Mouse (Mus musculus): ENCODE results near the gene Sirt4. TPM values are rescaled to one million over a fixed set of nuclear protein-coding genes. Genes with fewer than 3 reads are reported as not detected.

Gene Sirt4
- total RNA-seq (2014; rRNA removed), result 25.8 and 33.7 TPM in 2 replicates
- polyA plus RNA-seq (2015; fragmentation: Nextera tagmentation; extraction: Ambion mirVana), result 20.2 and 21.8 TPM in 2 replicates

DNA sequence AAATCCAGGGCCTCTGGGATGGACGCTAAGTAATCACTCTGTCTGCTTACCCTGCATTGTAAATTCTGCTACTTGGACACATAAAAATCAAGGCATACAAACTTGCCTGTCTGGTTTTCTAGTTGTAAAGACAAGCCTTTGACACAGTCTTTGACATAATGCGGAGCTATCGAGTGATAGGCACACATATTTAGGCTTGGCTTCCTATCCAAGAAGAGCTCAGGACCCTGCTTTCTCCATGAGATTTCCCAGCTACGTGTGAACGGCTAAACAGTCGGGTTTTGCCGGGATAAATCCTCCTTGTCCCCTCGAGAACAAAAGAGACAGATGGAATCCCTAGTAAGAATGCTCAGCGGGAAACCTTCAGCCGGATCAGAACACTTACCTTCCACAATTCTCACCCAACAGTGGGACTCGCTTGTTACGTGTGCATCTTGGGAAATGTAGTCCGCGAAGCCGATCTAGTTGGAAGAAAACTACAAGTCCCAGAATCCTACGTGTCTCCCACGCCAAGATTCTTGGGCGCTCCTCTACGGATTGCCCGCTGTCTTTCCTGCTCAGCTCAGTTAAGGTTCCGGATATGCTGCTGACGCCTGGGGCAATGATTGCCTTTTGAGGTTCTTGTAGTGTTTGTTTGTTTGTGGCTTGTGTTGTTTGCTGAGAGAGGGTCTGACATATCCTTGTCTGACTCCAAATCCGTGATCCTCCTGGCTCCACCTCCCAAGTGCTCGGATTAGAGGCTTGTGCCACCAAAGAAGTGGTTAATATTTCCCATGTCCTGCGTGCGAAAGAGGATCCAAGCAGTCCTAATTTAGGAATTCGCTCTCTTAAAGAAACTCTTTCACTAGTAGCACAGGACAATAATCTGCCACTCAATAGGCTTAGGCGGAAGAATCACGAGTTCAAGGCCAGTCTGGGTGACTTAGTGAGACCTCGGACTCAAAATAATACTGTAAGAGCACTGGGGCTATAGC is at the start of gene Sirt4:
Gene Sirt4 (minus strand): TSS at position 779 of the 974 bp plus-strand sequence.
- TF ChIP-seq CTCF (IDR thresholded peaks at IDR 0.05; ENCODE audit: low read depth), result no peak
- H3K9ac ChIP-seq (replicated peaks; ENCODE audit: low read length), result peak within 1 kb of the TSS; percentile 57
- H3K9me3 ChIP-seq (ENCODE audit: low read length), result no peaks in the 10 kb centered on the region
- H3K36me3 ChIP-seq (ENCODE audit: insufficient read depth, low read length), result no peaks in the 10 kb centered on the region; the same call in 1 of the 2 replicates
- DNase-seq (ENCODE audit: low spot score) (peak; percentile 98), ATAC-seq (peak; percentile 91)
- 6% methylated on average over 30 of the region's 30 CpGs for WGBS
- no peaks in the 10 kb centered on the region for H3K27me3 ChIP-seq (ENCODE audit: insufficient read depth, low read length)
- H3K4me2 ChIP-seq (ENCODE audit: low read depth, low read length), result peak within 1 kb of the TSS; percentile 74
- H3K4me1 ChIP-seq (ENCODE audit: insufficient read depth, low read length), result peaks cover 11% of the 10 kb centered on the region; the same call in 1 of the 2 replicates
- H3K4me3 ChIP-seq (ENCODE audit: low read length), result peak within 1 kb of the TSS; percentile 41
- peak within 1 kb of the TSS; percentile 80 for H3K27ac ChIP-seq

DNA sequence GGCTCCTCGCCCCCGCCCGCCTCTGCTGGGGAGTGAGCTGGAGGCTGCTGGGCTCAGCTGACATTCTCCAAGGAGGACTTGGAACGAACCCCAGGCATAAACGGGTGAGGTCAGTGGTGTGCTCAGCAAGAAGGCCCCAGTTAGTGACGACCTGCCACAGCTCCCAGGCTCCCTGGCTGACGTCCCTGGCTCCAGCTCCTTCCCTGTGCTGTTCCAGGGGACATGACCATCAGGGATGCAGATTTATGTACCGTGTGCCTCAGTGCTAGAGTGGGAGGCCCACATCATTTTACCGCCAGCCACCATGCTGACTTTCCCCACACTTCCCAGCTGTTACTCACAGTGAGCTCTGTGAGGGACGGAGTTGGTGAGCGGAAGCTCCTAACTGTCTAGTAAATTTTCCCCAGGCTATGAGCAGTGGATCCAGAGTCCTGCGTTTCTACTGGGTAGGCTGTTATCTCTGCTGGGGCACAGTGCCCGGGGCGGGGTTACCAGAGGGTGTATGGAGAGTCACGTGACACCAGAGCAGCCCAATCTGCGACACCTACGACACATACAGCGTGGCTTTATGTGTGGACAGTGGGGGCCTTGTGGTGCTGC is 47.2 kb upstream of the Sirt4 start:
- DNase-seq (ENCODE audit: low spot score), result peak; percentile 79
- Histone ChIP-seq H3K27me3 (ENCODE audit: insufficient read depth, low read length) (no peaks in the 10 kb centered on the region), H3K4me3 (ENCODE audit: low read length) (no peak overlapping the region), H3K4me2 (ENCODE audit: low read depth, low read length) (0 out of 2 replicates have a peak overlapping the region, but pooled peaks have one; percentile 18), H3K36me3 (ENCODE audit: insufficient read depth, low read length) (no peaks in the 10 kb centered on the region), H3K9ac (replicated peaks; ENCODE audit: low read length) (no peak overlapping the region), H3K4me1 (ENCODE audit: insufficient read depth, low read length) (peaks cover 38% of the 10 kb centered on the region), H3K27ac (peak overlapping the region; percentile 66), H3K9me3 (ENCODE audit: low read length) (no peaks in the 10 kb centered on the region)
- 35% methylated on average over 18 of the region's 18 CpGs for WGBS
- no peak for TF ChIP-seq CTCF (IDR thresholded peaks at IDR 0.05; ENCODE audit: low read depth)
- peak; percentile 78 for ATAC-seq

DNA sequence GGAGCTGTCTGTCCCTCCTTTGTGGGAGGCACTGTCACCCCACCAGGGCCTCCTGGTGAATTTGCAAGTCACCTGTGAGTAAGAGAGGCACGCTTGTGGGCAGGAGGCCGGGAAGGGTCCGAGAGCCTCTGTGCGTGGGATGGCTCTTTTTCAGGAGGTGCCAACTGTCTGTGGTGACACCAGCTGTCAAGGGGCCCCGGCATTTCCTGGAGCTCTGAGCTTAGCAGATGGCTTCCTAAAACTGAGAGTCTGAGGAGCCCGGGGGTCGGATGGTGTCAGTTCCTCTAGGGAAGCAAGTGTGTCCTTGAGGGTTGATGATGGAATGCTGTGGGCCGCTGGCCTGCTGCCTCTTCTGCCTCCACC is 45.9 kb upstream of the Sirt4 start:
- DNase-seq (ENCODE audit: low spot score), result no peak
- H3K9ac ChIP-seq (replicated peaks; ENCODE audit: low read length), result no peak overlapping the region
- no peak overlapping the region for H3K4me3 ChIP-seq (ENCODE audit: low read length)
- H3K4me1 ChIP-seq (ENCODE audit: insufficient read depth, low read length), result peaks cover 41% of the 10 kb centered on the region
- peak overlapping the region; percentile 66 for H3K27ac ChIP-seq
- H3K27me3 ChIP-seq (ENCODE audit: insufficient read depth, low read length), result no peaks in the 10 kb centered on the region
- H3K9me3 ChIP-seq (ENCODE audit: low read length), result no peaks in the 10 kb centered on the region
- 0 out of 2 replicates have a peak overlapping the region, but pooled peaks have one; percentile 5 for H3K4me2 ChIP-seq (ENCODE audit: low read depth, low read length)
- no peak for TF ChIP-seq CTCF (IDR thresholded peaks at IDR 0.05; ENCODE audit: low read depth)
- ATAC-seq, result no peak
- no peaks in the 10 kb centered on the region for H3K36me3 ChIP-seq (ENCODE audit: insufficient read depth, low read length)
- WGBS, result 44% methylated on average over 8 of the region's 8 CpGs

DNA sequence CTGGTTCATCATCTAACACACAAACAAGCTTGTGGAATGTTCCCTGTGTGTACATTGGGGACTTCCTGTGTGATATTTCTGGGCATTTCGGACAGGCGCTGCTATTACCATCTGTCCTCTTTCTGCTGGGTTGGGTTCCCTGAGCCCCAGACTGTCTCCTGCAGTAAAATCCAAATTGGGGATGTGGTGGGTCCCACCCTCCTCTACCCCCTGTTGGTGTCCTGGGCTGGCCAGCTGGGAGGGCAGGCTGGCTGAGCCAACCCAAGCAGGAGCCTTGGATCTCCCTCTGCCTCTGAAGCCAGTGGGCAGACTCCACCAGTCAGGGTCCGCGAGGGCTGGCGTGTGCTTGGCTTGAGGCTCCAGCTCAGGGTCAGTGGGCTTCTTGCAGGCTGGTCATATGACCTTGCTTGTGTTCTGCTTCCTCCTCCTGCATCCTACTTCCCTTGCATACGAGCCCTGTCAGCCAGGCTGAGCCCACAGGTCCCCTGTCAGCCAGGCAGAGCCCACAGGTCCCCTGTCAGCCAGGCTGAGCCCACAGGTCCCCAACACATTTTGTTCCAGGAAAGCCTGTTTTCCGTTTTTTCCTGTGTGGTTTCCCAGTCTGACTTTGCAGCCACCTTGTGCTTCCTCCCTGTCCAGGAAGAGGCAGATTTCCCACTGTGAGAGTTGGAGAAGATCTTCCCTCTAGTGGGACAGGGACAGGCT is 45.4 kb upstream of the Sirt4 start:
- Histone ChIP-seq H3K4me2 (ENCODE audit: low read depth, low read length) (0 out of 2 replicates have a peak overlapping the region, but pooled peaks have one; percentile 5), H3K9ac (replicated peaks; ENCODE audit: low read length) (no peak overlapping the region), H3K27me3 (ENCODE audit: insufficient read depth, low read length) (no peaks in the 10 kb centered on the region), H3K36me3 (ENCODE audit: insufficient read depth, low read length) (no peaks in the 10 kb centered on the region), H3K4me1 (ENCODE audit: insufficient read depth, low read length) (peaks cover 41% of the 10 kb centered on the region), H3K9me3 (ENCODE audit: low read length) (no peaks in the 10 kb centered on the region), H3K27ac (peak overlapping the region; percentile 66), H3K4me3 (ENCODE audit: low read length) (no peak overlapping the region)
- 38% methylated on average over 5 of the region's 7 CpGs for whole genome bisulfite sequencing
- no peak for TF ChIP-seq CTCF (IDR thresholded peaks at IDR 0.05; ENCODE audit: low read depth)
- DNase-seq (ENCODE audit: low spot score) (no peak), ATAC-seq (no peak)

DNA sequence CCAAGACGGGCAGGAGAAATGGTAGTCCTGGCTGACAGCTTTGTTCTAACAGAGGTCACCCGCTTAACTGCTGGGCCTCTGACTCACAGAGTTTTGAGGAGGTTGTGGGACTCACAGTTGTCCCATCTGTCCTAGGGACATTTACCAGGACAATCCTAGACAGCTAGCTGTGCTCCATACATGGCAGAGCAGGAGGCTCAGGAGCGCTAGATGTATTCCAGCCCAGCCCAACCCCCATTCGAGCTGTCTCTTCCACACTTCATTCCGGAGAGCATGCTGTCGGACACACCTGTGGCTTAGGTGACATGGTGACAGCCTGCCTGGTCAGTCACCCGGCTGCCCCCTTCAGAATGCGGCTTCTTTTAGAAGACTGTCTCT is 44.8 kb upstream of the Sirt4 start:
- no peak overlapping the region for H3K4me2 ChIP-seq (ENCODE audit: low read depth, low read length)
- H3K9ac ChIP-seq (replicated peaks; ENCODE audit: low read length), result no peak overlapping the region
- H3K27ac ChIP-seq, result peak overlapping the region; percentile 66
- H3K4me1 ChIP-seq (ENCODE audit: insufficient read depth, low read length), result peaks cover 44% of the 10 kb centered on the region
- H3K36me3 ChIP-seq (ENCODE audit: insufficient read depth, low read length), result no peaks in the 10 kb centered on the region
- no peak for DNase-seq (ENCODE audit: low spot score)
- no peaks in the 10 kb centered on the region for H3K27me3 ChIP-seq (ENCODE audit: insufficient read depth, low read length)
- ATAC-seq, result no peak
- no peaks in the 10 kb centered on the region for H3K9me3 ChIP-seq (ENCODE audit: low read length)
- no peak for TF ChIP-seq CTCF (IDR thresholded peaks at IDR 0.05; ENCODE audit: low read depth)
- whole genome bisulfite sequencing, result 67% methylated on average over 8 of the region's 8 CpGs
- H3K4me3 ChIP-seq (ENCODE audit: low read length), result no peak overlapping the region

DNA sequence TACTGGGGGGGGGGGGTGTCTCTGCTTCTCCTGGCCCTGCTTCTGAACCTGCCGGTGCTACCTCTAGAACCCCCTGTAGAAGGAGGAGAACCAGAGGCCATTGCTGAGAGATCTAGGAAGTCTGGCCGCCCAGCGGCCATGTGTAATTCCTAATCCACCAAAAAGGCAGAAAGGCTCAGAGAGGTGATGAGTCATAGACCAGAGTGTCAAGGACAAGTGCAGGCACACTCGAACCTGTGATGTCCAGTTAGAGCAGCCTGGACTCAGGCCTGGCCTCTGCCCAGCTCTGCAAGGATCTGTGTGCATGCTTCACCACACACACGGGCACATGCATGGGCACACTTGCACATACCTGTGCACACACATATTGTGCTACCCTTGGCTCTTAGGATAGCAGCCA is 43.6 kb upstream of the Sirt4 start:
- ATAC-seq (no peak), DNase-seq (ENCODE audit: low spot score) (no peak)
- Histone ChIP-seq H3K4me2 (ENCODE audit: low read depth, low read length) (no peak overlapping the region), H3K4me1 (ENCODE audit: insufficient read depth, low read length) (peaks cover 46% of the 10 kb centered on the region), H3K27me3 (ENCODE audit: insufficient read depth, low read length) (no peaks in the 10 kb centered on the region), H3K4me3 (ENCODE audit: low read length) (no peak overlapping the region), H3K27ac (no peak overlapping the region), H3K9ac (replicated peaks; ENCODE audit: low read length) (no peak overlapping the region), H3K36me3 (ENCODE audit: insufficient read depth, low read length) (no peaks in the 10 kb centered on the region), H3K9me3 (ENCODE audit: low read length) (no peaks in the 10 kb centered on the region)
- TF ChIP-seq CTCF (IDR thresholded peaks at IDR 0.05; ENCODE audit: low read depth), result no peak
- WGBS, result 87% methylated on average over 5 of the region's 5 CpGs
